9 mouse cellular contexts compared by ENCODE assay signal in the genomic region with DNA sequence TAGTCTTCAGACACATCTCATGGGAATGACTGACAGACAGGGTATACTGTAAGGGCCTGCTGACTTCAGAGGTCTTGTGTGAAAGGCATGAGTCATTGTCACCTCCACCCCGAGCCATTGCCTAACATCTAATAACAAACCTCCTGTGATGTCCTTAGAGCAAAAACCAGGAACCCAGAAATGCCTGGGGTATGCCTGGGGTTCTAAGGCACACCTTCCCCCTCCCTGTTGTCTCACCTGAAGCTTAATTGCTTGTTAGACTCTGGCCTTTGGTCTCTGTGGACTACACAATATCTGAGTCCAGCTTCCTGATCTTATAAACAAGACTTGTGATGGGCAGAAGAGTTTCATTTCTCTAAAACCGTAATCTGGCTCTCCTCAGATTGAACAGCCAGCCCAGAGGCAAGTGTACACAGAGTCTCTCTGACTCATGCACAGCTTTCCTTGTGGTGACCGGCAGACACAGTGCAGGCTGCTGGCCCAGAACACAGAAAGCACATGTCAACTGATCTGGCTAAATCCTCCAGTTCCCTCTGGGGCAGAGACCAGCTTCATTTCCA.
DNase-seq lines count a peak whose midpoint lies in the region; ATAC-seq and TF ChIP-seq lines count a peak whose summit lies in the region.
"Had no signal": no experiment of that assay in that cellular context is flagged by ENCODE, and none has a peak within 500 bp of the region (broad histone marks: within the 10 kb centered on the region; RNA-seq: fewer than 3 reads in every experiment).

No protein-coding gene starts in this region.

- no peaks in the 10 kb centered on the region for H3K9me3 ChIP-seq in heart, embryonic 11.5 days (replicated peaks; ENCODE audit: control insufficient read depth, low read length)
- no peaks in the 10 kb centered on the region for H3K9me3 ChIP-seq in CH12.LX (replicated peaks; ENCODE audit: low read length)
- H3K9me3 ChIP-seq in kidney, embryonic 15.5 days (replicated peaks) = no peaks in the 10 kb centered on the region
- H3K9me3 ChIP-seq: limb, embryonic 15.5 days had no signal

- H3K9ac ChIP-seq in heart, embryonic 11.5 days (ENCODE audit: low read depth, low read length) = no peak overlapping the region
- H3K9ac ChIP-seq in CH12.LX (ENCODE audit: insufficient read depth, low read depth) = no peak overlapping the region
- H3K9ac ChIP-seq in kidney, embryonic 15.5 days = no peak overlapping the region
- H3K9ac ChIP-seq: limb, embryonic 15.5 days had no signal

- WGBS in heart, embryonic 11.5 days (ENCODE audit: insufficient replicate concordance) = 49% methylated on average over 3 of the region's 3 CpGs
- WGBS in kidney, embryonic 15.5 days = 58% methylated on average over 3 of the region's 3 CpGs

- no peaks in the 10 kb centered on the region for H3K79me2 ChIP-seq in CH12.LX (replicated peaks; ENCODE audit: control insufficient read depth, extremely low read depth, insufficient read depth, poor library complexity, severe bottlenecking)

- no peak overlapping the region for H3K4me2 ChIP-seq in heart, embryonic 11.5 days
- no peak overlapping the region; the same call in 1 of the 2 replicates for H3K4me2 ChIP-seq in CH12.LX (ENCODE audit: insufficient read depth, low read depth, poor library complexity, severe bottlenecking)
- no peak overlapping the region for H3K4me2 ChIP-seq in kidney, embryonic 15.5 days
- H3K4me2 ChIP-seq: limb, embryonic 15.5 days had no signal

- no peaks in the 10 kb centered on the region for H3K27me3 ChIP-seq in heart, embryonic 11.5 days (ENCODE audit: control insufficient read depth, insufficient read depth, low read length)
- H3K27me3 ChIP-seq in CH12.LX (replicated peaks) = no peaks in the 10 kb centered on the region
- H3K27me3 ChIP-seq in kidney, embryonic 15.5 days = no peaks in the 10 kb centered on the region
- H3K27me3 ChIP-seq: limb, embryonic 15.5 days had no signal

- H3K36me3 ChIP-seq in heart, embryonic 11.5 days (ENCODE audit: control insufficient read depth, insufficient read depth, low read length) = no peaks in the 10 kb centered on the region
- no peaks in the 10 kb centered on the region for H3K36me3 ChIP-seq in CH12.LX (replicated peaks in 1 of 2; ENCODE audit: control insufficient read depth in 1 of 2, insufficient read depth in 1 of 2, low read length in 1 of 2)
- H3K36me3 ChIP-seq in kidney, embryonic 15.5 days = no peaks in the 10 kb centered on the region
- H3K36me3 ChIP-seq: limb, embryonic 15.5 days had no signal

- no peak for ATAC-seq in heart, embryonic 11.5 days (replicated peaks; ENCODE audit: insufficient number of reproducible peaks, low FRiP score, low TSS enrichment)
- ATAC-seq in kidney, embryonic 15.5 days (replicated peaks; ENCODE audit: low FRiP score) = no peak

- H3K4me1 ChIP-seq in heart, embryonic 11.5 days (ENCODE audit: control insufficient read depth, insufficient read depth, low read length) = peaks cover 22% of the 10 kb centered on the region
- H3K4me1 ChIP-seq in CH12.LX (ENCODE audit: control insufficient read depth in 1 of 2, insufficient read depth in 2 of 2) = peaks cover 6 to 32% of the 10 kb centered on the region in 2 experiments
- peaks cover 51% of the 10 kb centered on the region for H3K4me1 ChIP-seq in kidney, embryonic 15.5 days

- peak; percentile 26; the same call in 1 of the 2 replicates for TF ChIP-seq EP300 in CH12.LX (IDR thresholded peaks at IDR 0.05; ENCODE audit: low read length)

- dilution Hi-C loops in CH12.LX (cut with MboI; ENCODE audit: extremely low pct_ligation_motif_present, extremely low pct_unique_long_range_greater_than_20kb, low sequenced_read_pairs) = no loop called here

- no peak overlapping the region for H3K4me3 ChIP-seq in heart, embryonic 11.5 days (ENCODE audit: low read depth, low read length)
- no peak overlapping the region for H3K4me3 ChIP-seq in CH12.LX (replicated peaks in 1 of 3; ENCODE audit: low read depth in 2 of 3, low read length in 2 of 3, poor library complexity in 1 of 3)
- H3K4me3 ChIP-seq in kidney, embryonic 15.5 days (replicated peaks) = no peak overlapping the region
- H3K4me3 ChIP-seq: limb, embryonic 15.5 days had no signal

- no peak overlapping the region for H3K27ac ChIP-seq in heart, embryonic 11.5 days (ENCODE audit: low read depth, low read length)
- H3K27ac ChIP-seq in CH12.LX (ENCODE audit: insufficient read depth, low read depth) = no peak overlapping the region
- no peak overlapping the region for H3K27ac ChIP-seq in kidney, embryonic 15.5 days
- H3K27ac ChIP-seq: limb, embryonic 15.5 days had no signal

- TF ChIP-seq POLR2A in CH12.LX (IDR thresholded peaks at IDR 0.05; ENCODE audit: low read depth, low read length) = no peak

- in situ Hi-C loops in CH12.LX (cut with MboI; ENCODE audit: low pct_ligation_motif_present, low pct_unique_long_range_greater_than_20kb, low sequenced_read_pairs) = loop anchor here (10.0 kb wide), 1 partner anchor 144 kb away; no protein-coding TSS in a partner anchor

- no peak for TF ChIP-seq RAD21 in CH12.LX (IDR thresholded peaks at IDR 0.05; ENCODE audit: low read depth, low read length)

- no peak for TF ChIP-seq CTCF in CH12.LX (conservative IDR thresholded peaks at IDR 0.05 in 1 of 2, IDR thresholded peaks at IDR 0.05 in 1 of 2; ENCODE audit: low read depth in 2 of 2, low read length in 2 of 2)

- peak; percentile 55 to 82 for DNase-seq in heart, adult 18-20 months
- peak; percentile 58 for DNase-seq in CH12.LX (ENCODE audit: extremely low read depth)
- peak; percentile 59 for DNase-seq in gastrocnemius, postnatal 25 days
- DNase-seq in lung, postnatal 14 days = peak; percentile 21
- no peak for DNase-seq in cerebellum, postnatal 4 days (ENCODE audit: low spot score in 2 of 2)
- DNase-seq in kidney, postnatal 25 days = no peak

TF ChIP-seq in CH12.LX, 34 proteins besides CTCF, POLR2A, EP300 and RAD21:
- no peak for TF ChIP-seq MAFK (IDR thresholded peaks at IDR 0.05; ENCODE audit: insufficient replicate concordance, low read length)
- TF ChIP-seq ZMIZ1 (IDR thresholded peaks at IDR 0.05; ENCODE audit: low read depth, low read length) = no peak
- peak; percentile 33; the same call in 1 of the 2 replicates for TF ChIP-seq IRF4 (IDR thresholded peaks at IDR 0.05; ENCODE audit: low read depth, low read length)
- TF ChIP-seq BHLHE40 (IDR thresholded peaks at IDR 0.05; ENCODE audit: low read depth, low read length) = peak; percentile 11; the same call in 1 of the 2 replicates
- TF ChIP-seq ETS1 (conservative IDR thresholded peaks at IDR 0.05; ENCODE audit: low read depth, low read length) = 0 out of 2 replicates have a peak, but pooled peaks have one; percentile 15
- TF ChIP-seq SIN3A (IDR thresholded peaks at IDR 0.05; ENCODE audit: low read length) = no peak
- no peak for TF ChIP-seq UBTF (IDR thresholded peaks at IDR 0.05; ENCODE audit: low read depth, low read length)
- TF ChIP-seq CHD2 (IDR thresholded peaks at IDR 0.05; ENCODE audit: low read length) = no peak
- TF ChIP-seq ELF1 (IDR thresholded peaks at IDR 0.05; ENCODE audit: low read depth, low read length) = no peak
- TF ChIP-seq GABPA (IDR thresholded peaks at IDR 0.05; ENCODE audit: insufficient replicate concordance, low read depth, low read length) = no peak

Comparison
In these comparisons a context has a peak if more than half of its experiments do, and no peak if none do; other contexts are left out.
1. DNase-seq: peak in heart, adult 18-20 months (2 of 2), CH12.LX (single experiment), gastrocnemius, postnatal 25 days (single experiment) and lung, postnatal 14 days (single experiment); none in cerebellum, postnatal 4 days (0 of 2) and kidney, postnatal 25 days (0 of 2).